8 mouse cellular contexts compared by ENCODE assay signal in genomic region chr12:32379296-32379725, GRCm38 (mm10). TPM values are rescaled to one million over a fixed set of nuclear protein-coding genes. Genes with fewer than 3 reads are reported as not detected.
DNase-seq lines count a peak whose midpoint lies in the region; ATAC-seq lines count a peak whose summit lies in the region.

No protein-coding gene starts in this region.

- peak overlapping the region; percentile 94 for H3K9ac ChIP-seq in heart, embryonic 13.5 days
- H3K9ac ChIP-seq in liver, embryonic 12.5 days: peak overlapping the region; percentile 98

- peak overlapping the region; percentile 86 for H3K4me2 ChIP-seq in heart, embryonic 13.5 days
- H3K4me2 ChIP-seq in liver, embryonic 12.5 days: peak overlapping the region; percentile 64

- H3K27me3 ChIP-seq in heart, embryonic 13.5 days (replicated peaks): no peaks in the 10 kb centered on the region
- no peaks in the 10 kb centered on the region for H3K27me3 ChIP-seq in liver, embryonic 12.5 days (replicated peaks)
- H3K27me3 ChIP-seq in splenic B cell, adult 2 months (ENCODE audit: control insufficient read depth, insufficient read depth, low read length, poor library complexity, severe bottlenecking): no peaks in the 10 kb centered on the region

- peaks cover 27% of the 10 kb centered on the region for H3K4me1 ChIP-seq in heart, embryonic 13.5 days
- H3K4me1 ChIP-seq in liver, embryonic 12.5 days: peaks cover 37% of the 10 kb centered on the region

- H3K36me3 ChIP-seq in heart, embryonic 13.5 days: peaks cover 10% of the 10 kb centered on the region
- peaks cover 16% of the 10 kb centered on the region for H3K36me3 ChIP-seq in liver, embryonic 12.5 days
- H3K36me3 ChIP-seq in splenic B cell, adult 2 months (ENCODE audit: control insufficient read depth, insufficient read depth, low read length, poor library complexity, severe bottlenecking): no peaks in the 10 kb centered on the region

- WGBS in heart, embryonic 13.5 days: under 1% methylated on average over 62 of the region's 67 CpGs
- under 1% methylated on average over 66 of the region's 67 CpGs for WGBS in liver, embryonic 12.5 days (ENCODE audit: insufficient replicate concordance)

- H3K4me3 ChIP-seq in heart, embryonic 13.5 days: peak overlapping the region; percentile 90
- H3K4me3 ChIP-seq in liver, embryonic 12.5 days: peak overlapping the region; percentile 87

- ATAC-seq in CD4-positive, CD25-positive, alpha-beta regulatory T cell, adult 4 months: peak; percentile 56
- ATAC-seq in heart, embryonic 13.5 days (ENCODE audit: extremely low read depth, insufficient number of reproducible peaks, low FRiP score, low TSS enrichment): peak; percentile 82
- ATAC-seq in liver, embryonic 12.5 days: peak; percentile 83

- peak overlapping the region; percentile 96 for H3K27ac ChIP-seq in heart, embryonic 13.5 days (replicated peaks)
- H3K27ac ChIP-seq in liver, embryonic 12.5 days: peak overlapping the region; percentile 99

- peak; percentile 82 for DNase-seq in c-Kit-negative CD71-positive TER-119-positive erythroid progenitor cells, embryonic 14.5 days (ENCODE audit: low read depth, low spot score)
- peak; percentile 40 for DNase-seq in fibroblast of lung, adult 2 months (ENCODE audit: low read depth)
- peak; percentile 91 for DNase-seq in kidney, postnatal 14 days
- peak; percentile 90 for DNase-seq in naive thymus-derived CD4-positive, alpha-beta T cell, adult 2 months (ENCODE audit: low read depth)
- DNase-seq in splenic B cell, adult 2 months (ENCODE audit: low read depth, low spot score): peak; percentile 91

- no peaks in the 10 kb centered on the region for H3K9me3 ChIP-seq in heart, embryonic 13.5 days
- H3K9me3 ChIP-seq in liver, embryonic 12.5 days (replicated peaks): no peaks in the 10 kb centered on the region

RNA-seq across cellular contexts. Expression of gene Ccdc71l, which starts 0.8 kb away (rescaled TPM):
- 1 to 10 TPM; 1.0 to 2.8 TPM for polyA plus RNA-seq in CD4-positive, CD25-positive, alpha-beta regulatory T cell, adult 4 months (2017; shearing (Covaris generic))
- 1.8 and 2.1 TPM in 2 replicates for polyA plus RNA-seq in heart, embryonic 13.5 days (2015; fragmentation: Nextera tagmentation; extraction: Ambion mirVana)
- polyA plus RNA-seq in liver, embryonic 12.5 days (2016; fragmentation: Nextera tagmentation; extraction: Ambion mirVana): 12.2 and 13.3 TPM in 2 replicates

Comparison
In these comparisons a context has a peak if more than half of its experiments do, and no peak if none do; other contexts are left out.
1. Peak in every context shown above with its lines: DNase-seq, ATAC-seq, H3K4me3 ChIP-seq and H3K27ac ChIP-seq.
2. DNase-seq: peak in every context shown above with its lines; median percentile 91 in kidney, postnatal 14 days; 91 in splenic B cell, adult 2 months; 90 in naive thymus-derived CD4-positive, alpha-beta T cell, adult 2 months; 82 in c-Kit-negative CD71-positive TER-119-positive erythroid progenitor cells, embryonic 14.5 days; 40 in fibroblast of lung, adult 2 months.